ENCODE assay signal across 27 mouse cellular contexts in the genomic region with DNA sequence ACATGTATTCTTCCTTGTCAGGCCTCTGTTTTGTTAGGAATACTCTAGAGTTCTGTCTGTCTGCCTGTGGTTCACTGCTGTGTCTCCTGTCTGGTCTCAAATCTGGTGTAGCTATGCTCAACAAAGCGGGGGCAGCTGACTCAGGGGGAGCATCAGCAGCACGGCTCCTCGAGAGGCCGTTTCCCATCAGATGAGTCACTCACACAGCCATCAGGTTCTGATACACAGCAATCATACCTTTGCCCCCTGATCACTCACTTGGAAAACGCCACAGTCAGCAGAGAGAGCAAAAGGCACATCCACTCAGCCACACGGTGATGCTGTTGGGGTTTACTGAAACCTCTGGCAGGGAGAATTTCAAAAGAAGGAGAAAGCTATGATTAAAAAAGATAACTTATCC. TPM values are rescaled to one million over a fixed set of nuclear protein-coding genes. Genes with fewer than 3 reads are reported as not detected.
DNase-seq lines count a peak whose midpoint lies in the region; ATAC-seq and TF ChIP-seq lines count a peak whose summit lies in the region.
"Had no signal": no experiment of that assay in that cellular context is flagged by ENCODE, and none has a peak within 500 bp of the region (broad histone marks: within the 10 kb centered on the region; RNA-seq: fewer than 3 reads in every experiment).

No protein-coding gene starts in this region.

- H3K4me3 ChIP-seq in kidney, embryonic 14.5 days (ENCODE audit: low read length), result no peak overlapping the region
- H3K4me3 ChIP-seq in intestine, postnatal 0 days (ENCODE audit: low read depth, low read length), result no peak overlapping the region
- H3K4me3 ChIP-seq in kidney, embryonic 15.5 days (replicated peaks), result no peak overlapping the region
- no peak overlapping the region for H3K4me3 ChIP-seq in liver, embryonic 12.5 days
- H3K4me3 ChIP-seq: erythroblast, embryonic 14.5 days; heart, embryonic 13.5 days; hindbrain, embryonic 10.5 days; hindbrain, embryonic 15.5 days had no signal

- H3K27me3 ChIP-seq in kidney, embryonic 14.5 days (ENCODE audit: control insufficient read depth, insufficient read depth, low read length), result no peaks in the 10 kb centered on the region
- H3K27me3 ChIP-seq in intestine, postnatal 0 days (replicated peaks; ENCODE audit: control insufficient read depth, insufficient read depth, low read length), result no peaks in the 10 kb centered on the region
- no peaks in the 10 kb centered on the region for H3K27me3 ChIP-seq in kidney, embryonic 15.5 days
- no peaks in the 10 kb centered on the region for H3K27me3 ChIP-seq in liver, embryonic 12.5 days (replicated peaks)
- H3K27me3 ChIP-seq: CH12.LX; heart, embryonic 13.5 days; hindbrain, embryonic 15.5 days had no signal

- 46% methylated on average over 6 of the region's 6 CpGs for WGBS in kidney, embryonic 14.5 days
- WGBS in intestine, postnatal 0 days, result 47% methylated on average over 6 of the region's 6 CpGs
- 59% methylated on average over 6 of the region's 6 CpGs for WGBS in kidney, embryonic 15.5 days
- 64% methylated on average over 6 of the region's 6 CpGs for WGBS in liver, embryonic 12.5 days (ENCODE audit: insufficient replicate concordance)

- TF ChIP-seq CTCF in intestine, postnatal 0 days (IDR thresholded peaks at IDR 0.05; ENCODE audit: low read depth), result peak; percentile 7; the same call in 1 of the 2 replicates

- H3K4me1 ChIP-seq in kidney, embryonic 14.5 days (ENCODE audit: control insufficient read depth, insufficient read depth, low read length), result no peaks in the 10 kb centered on the region
- H3K4me1 ChIP-seq in intestine, postnatal 0 days (replicated peaks; ENCODE audit: control insufficient read depth, insufficient read depth, low read length), result no peaks in the 10 kb centered on the region
- H3K4me1 ChIP-seq in kidney, embryonic 15.5 days, result 0 out of 2 replicates have a peak, but pooled peaks cover 3% of the 10 kb centered on the region
- no peaks in the 10 kb centered on the region for H3K4me1 ChIP-seq in liver, embryonic 12.5 days
- H3K4me1 ChIP-seq: hindbrain, embryonic 10.5 days; hindbrain, embryonic 15.5 days had no signal

- no peak overlapping the region for H3K4me2 ChIP-seq in kidney, embryonic 14.5 days (replicated peaks; ENCODE audit: low read depth, low read length)
- no peak overlapping the region for H3K4me2 ChIP-seq in intestine, postnatal 0 days (replicated peaks; ENCODE audit: low read depth)
- no peak overlapping the region for H3K4me2 ChIP-seq in kidney, embryonic 15.5 days
- H3K4me2 ChIP-seq in liver, embryonic 12.5 days, result no peak overlapping the region
- H3K4me2 ChIP-seq: heart, embryonic 13.5 days; hindbrain, embryonic 15.5 days had no signal

- H3K36me3 ChIP-seq in kidney, embryonic 14.5 days (ENCODE audit: control insufficient read depth, insufficient read depth, low read length), result no peaks in the 10 kb centered on the region
- H3K36me3 ChIP-seq in intestine, postnatal 0 days (ENCODE audit: control insufficient read depth, insufficient read depth), result no peaks in the 10 kb centered on the region
- no peaks in the 10 kb centered on the region for H3K36me3 ChIP-seq in kidney, embryonic 15.5 days
- no peaks in the 10 kb centered on the region for H3K36me3 ChIP-seq in liver, embryonic 12.5 days
- H3K36me3 ChIP-seq: heart, embryonic 13.5 days; hindbrain, embryonic 10.5 days; hindbrain, embryonic 15.5 days had no signal

- H3K9ac ChIP-seq in kidney, embryonic 14.5 days (ENCODE audit: low read depth, low read length), result no peak overlapping the region
- H3K9ac ChIP-seq in intestine, postnatal 0 days (ENCODE audit: low read depth, low read length), result no peak overlapping the region
- no peak overlapping the region for H3K9ac ChIP-seq in kidney, embryonic 15.5 days
- H3K9ac ChIP-seq in liver, embryonic 12.5 days, result no peak overlapping the region
- H3K9ac ChIP-seq: heart, embryonic 13.5 days; hindbrain, embryonic 15.5 days; liver, embryonic 14.5 days had no signal

- no peak overlapping the region for H3K27ac ChIP-seq in kidney, embryonic 14.5 days (ENCODE audit: low read depth, low read length)
- no peak overlapping the region for H3K27ac ChIP-seq in intestine, postnatal 0 days (ENCODE audit: low read depth, low read length)
- H3K27ac ChIP-seq in kidney, embryonic 15.5 days, result no peak overlapping the region
- no peak overlapping the region for H3K27ac ChIP-seq in liver, embryonic 12.5 days
- H3K27ac ChIP-seq: heart, embryonic 13.5 days; hindbrain, embryonic 10.5 days; hindbrain, embryonic 15.5 days; liver, embryonic 14.5 days had no signal

- no peaks in the 10 kb centered on the region for H3K9me3 ChIP-seq in kidney, embryonic 14.5 days (ENCODE audit: control insufficient read depth, low read length)
- H3K9me3 ChIP-seq in intestine, postnatal 0 days (ENCODE audit: control insufficient read depth), result no peaks in the 10 kb centered on the region
- no peaks in the 10 kb centered on the region for H3K9me3 ChIP-seq in kidney, embryonic 15.5 days (replicated peaks)
- H3K9me3 ChIP-seq in liver, embryonic 12.5 days (replicated peaks), result no peaks in the 10 kb centered on the region
- H3K9me3 ChIP-seq: heart, embryonic 13.5 days; hindbrain, embryonic 10.5 days; hindbrain, embryonic 15.5 days had no signal

- peak; percentile 24 for DNase-seq in kidney, adult 11 months
- peak; percentile 36 to 55 for DNase-seq in kidney, postnatal 25 days
- DNase-seq in thymus, postnatal 0 days (ENCODE audit: low spot score), result no peak
- DNase-seq in liver, result no peak
- DNase-seq: adrenal gland, postnatal 25 days; cerebellum, adult 18-20 months; cerebellum, postnatal 10 days; heart, postnatal 14 days; left cerebral cortex, postnatal 4 days; lung, adult 2 months; lung, postnatal 10 days had no signal

- ATAC-seq in kidney, embryonic 14.5 days (ENCODE audit: low FRiP score, low TSS enrichment), result no peak
- peak; percentile 49; the same call in 1 of the 2 replicates for ATAC-seq in intestine, postnatal 0 days
- ATAC-seq in kidney, embryonic 15.5 days (replicated peaks; ENCODE audit: low FRiP score), result 0 out of 2 replicates have a peak, but pooled peaks have one; percentile 54
- no peak for ATAC-seq in liver, embryonic 12.5 days
- ATAC-seq: forebrain, embryonic 16.5 days; midbrain, embryonic 16.5 days; Patski had no signal

RNA-seq across cellular contexts. Expression of a gene that starts 5.9 kb away (rescaled TPM):
- 50.8 and 89.3 TPM in 2 replicates for polyA plus RNA-seq in kidney, embryonic 14.5 days (2014; fragmentation: Nextera tagmentation; extraction: Ambion mirVana)
- polyA plus RNA-seq in intestine, postnatal 0 days (2015; fragmentation: Nextera tagmentation; extraction: Ambion mirVana), result 7.7 and 9.4 TPM in 2 replicates
- polyA plus RNA-seq in kidney, embryonic 15.5 days (2015; fragmentation: Nextera tagmentation; extraction: Ambion mirVana), result 66.4 and 72.7 TPM in 2 replicates
- polyA plus RNA-seq in thymus, postnatal 0 days (2015; fragmentation: Nextera tagmentation; extraction: Ambion mirVana), result 1.1 and 1.2 TPM in 2 replicates
- polyA plus RNA-seq in liver, embryonic 12.5 days (2016; fragmentation: Nextera tagmentation; extraction: Ambion mirVana), result 1.8 and 2.3 TPM in 2 replicates

RNA-seq across cellular contexts. Expression of a gene that starts 46.0 kb away (rescaled TPM):
- not detected in 2 replicates for polyA plus RNA-seq in kidney, embryonic 14.5 days (2014; fragmentation: Nextera tagmentation; extraction: Ambion mirVana)
- polyA plus RNA-seq in intestine, postnatal 0 days (2015; fragmentation: Nextera tagmentation; extraction: Ambion mirVana), result 0.12 TPM in 2 replicates
- polyA plus RNA-seq in kidney, embryonic 15.5 days (2015; fragmentation: Nextera tagmentation; extraction: Ambion mirVana), result not detected in 2 replicates
- not detected in 2 replicates for polyA plus RNA-seq in thymus, postnatal 0 days (2015; fragmentation: Nextera tagmentation; extraction: Ambion mirVana)
- not detected in 2 replicates for polyA plus RNA-seq in liver, embryonic 12.5 days (2016; fragmentation: Nextera tagmentation; extraction: Ambion mirVana)
- polyA plus RNA-seq: embryonic facial prominence, embryonic 14.5 days; erythroblast, embryonic 14.5 days; forebrain, embryonic 11.5 days; gonadal fat pad, adult 2 months; heart, embryonic 13.5 days; liver, embryonic 14.5 days; lung, adult 2 months had no signal

RNA-seq across cellular contexts. Expression of a gene that starts 48.1 kb away (rescaled TPM):
- polyA plus RNA-seq in kidney, embryonic 14.5 days (2014; fragmentation: Nextera tagmentation; extraction: Ambion mirVana), result 27.2 and 38.1 TPM in 2 replicates
- polyA plus RNA-seq in intestine, postnatal 0 days (2015; fragmentation: Nextera tagmentation; extraction: Ambion mirVana), result 10.3 and 11.4 TPM in 2 replicates
- polyA plus RNA-seq in kidney, embryonic 15.5 days (2015; fragmentation: Nextera tagmentation; extraction: Ambion mirVana), result 34.3 and 36.0 TPM in 2 replicates
- polyA plus RNA-seq in thymus, postnatal 0 days (2015; fragmentation: Nextera tagmentation; extraction: Ambion mirVana), result 28.3 TPM in 2 replicates
- 15.8 and 17.2 TPM in 2 replicates for polyA plus RNA-seq in liver, embryonic 12.5 days (2016; fragmentation: Nextera tagmentation; extraction: Ambion mirVana)

Comparison
In these comparisons a context has a peak if more than half of its experiments do, and no peak if none do; other contexts are left out.
1. ATAC-seq: peak in intestine, postnatal 0 days (single experiment) and kidney, embryonic 15.5 days (single experiment); none in kidney, embryonic 14.5 days (single experiment) and liver, embryonic 12.5 days (single experiment).
2. DNase-seq: peak in kidney, adult 11 months (single experiment) and kidney, postnatal 25 days (2 of 2); none in thymus, postnatal 0 days (single experiment) and liver (single experiment).